Mouse (Mus musculus) cerebellum, adult (tissue): ENCODE data around the gene Mtmr6.
"Not testable (repeated sequence)": the region's sequence is repeated elsewhere in the genome, so short reads cannot be mapped to it uniquely, and the experiment has no call there.

Experiments used
- ATAC-seq: cut with Nextera tagmentation; 2 replicates; pipeline ENCODE4 v1.9.2; 2017; ENCODE audit warnings: mild to moderate bottlenecking, moderate library complexity, mixed read lengths; ENCODE audit not compliant: insufficient number of reproducible peaks, low FRiP score, low TSS enrichment

Mtmr6 gene

GRCm38 (mm10) chr14:60286194-60286863 lies 21.3 kb downstream of the Mtmr6 start:
- no peak for ATAC-seq

- ATAC-seq: no peak
Observed at GRCm38 (mm10) chr14:60290363-60290762, 25.3 kb downstream of the Mtmr6 start.

- no peak for ATAC-seq
Observed at GRCm38 (mm10) chr14:60295531-60295930, 30.5 kb downstream of the Mtmr6 start.

- peak; percentile 86 for ATAC-seq
Observed at GRCm38 (mm10) chr14:60300224-60300991, 35.4 kb downstream of the Mtmr6 start.

- ATAC-seq: no peak
Observed at GRCm38 (mm10) chr14:60301024-60301423, 36.0 kb downstream of the Mtmr6 start.

- ATAC-seq: no peak
Observed at GRCm38 (mm10) chr14:60302441-60302840, 37.4 kb downstream of the Mtmr6 start.

- ATAC-seq: no peak
Observed at GRCm38 (mm10) chr14:60304441-60305220, 39.6 kb downstream of the Mtmr6 start.

GRCm38 (mm10) chr14:60308113-60308512 lies 43.1 kb downstream of the Mtmr6 start:
- no peak for ATAC-seq

GRCm38 (mm10) chr14:60310691-60311090 lies 45.7 kb downstream of the Mtmr6 start:
- ATAC-seq: peak; percentile 45; the same call in 1 of the 2 replicates

GRCm38 (mm10) chr14:60319231-60319630 lies 54.2 kb downstream of the Mtmr6 start:
- ATAC-seq: no peak

- ATAC-seq: no peak
Observed at GRCm38 (mm10) chr14:60320813-60321212, 55.8 kb downstream of the Mtmr6 start.

- ATAC-seq: not testable (repeated sequence)
Observed at GRCm38 (mm10) chr14:60340001-60340400, 75.0 kb downstream of the Mtmr6 start.

GRCm38 (mm10) chr14:60340570-60340969 lies 75.5 kb downstream of the Mtmr6 start:
- no peak for ATAC-seq

GRCm38 (mm10) chr14:60345326-60345876 lies 80.4 kb downstream of the Mtmr6 start:
- no peak for ATAC-seq
